Mouse (Mus musculus): Measurements from ENCODE around the gene Khdc3.
A peak's percentile ranks its signal among the peaks of the same experiment; 100 is the strongest.
"Not testable (repeated sequence)": the region's sequence is repeated elsewhere in the genome, so short reads cannot be mapped to it uniquely, and the experiment has no call there.

Gene Khdc3

DNA sequence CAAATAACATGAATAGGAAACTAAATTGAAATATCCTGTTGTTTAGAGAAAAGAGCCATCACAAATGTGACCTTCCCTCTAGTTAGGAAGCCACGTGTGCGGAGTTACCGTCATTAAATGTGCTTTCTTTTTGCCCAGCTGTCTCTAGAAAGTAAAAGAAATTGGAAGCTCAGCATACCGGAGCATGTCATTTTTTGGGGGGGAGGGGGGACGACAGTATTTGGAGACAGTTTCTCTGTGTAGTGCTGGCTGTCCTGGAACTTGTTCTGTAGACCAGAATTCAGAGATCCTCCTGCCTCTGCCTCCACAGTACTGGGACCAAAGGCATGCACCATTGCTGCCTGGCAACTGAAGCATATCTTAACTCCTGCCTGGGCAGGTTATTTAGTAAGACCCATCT lies at the start of gene Khdc3:
Khdc3 (plus strand) TSS at position 301 of the 400 bp plus-strand sequence.
- ATAC-seq (ENCODE audit: low TSS enrichment) = no peak

DNA sequence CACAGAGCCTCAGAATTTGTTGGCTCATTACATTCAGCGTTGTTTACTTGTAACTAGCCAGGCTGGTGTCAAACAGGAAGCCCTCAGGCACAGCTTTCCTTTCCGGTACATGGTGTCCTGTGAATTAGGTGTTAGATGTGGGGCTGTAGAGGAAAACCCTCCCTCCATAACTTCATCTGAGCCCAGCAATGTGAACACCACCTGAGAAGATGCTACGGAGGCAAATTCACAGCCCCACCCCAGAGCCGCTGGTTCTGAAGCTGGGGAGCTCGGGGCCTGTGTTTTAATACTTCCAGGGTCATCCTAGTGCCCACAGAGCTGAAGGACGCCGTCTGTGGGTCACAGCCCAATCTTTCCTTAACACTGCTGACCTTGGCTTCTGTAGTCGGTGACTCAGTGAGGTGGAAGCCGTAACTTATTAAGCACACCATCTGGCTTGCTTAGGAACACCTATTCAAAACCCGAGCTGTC lies 46.2 kb upstream of the Khdc3 start:
- ATAC-seq (ENCODE audit: low TSS enrichment) = no peak

DNA sequence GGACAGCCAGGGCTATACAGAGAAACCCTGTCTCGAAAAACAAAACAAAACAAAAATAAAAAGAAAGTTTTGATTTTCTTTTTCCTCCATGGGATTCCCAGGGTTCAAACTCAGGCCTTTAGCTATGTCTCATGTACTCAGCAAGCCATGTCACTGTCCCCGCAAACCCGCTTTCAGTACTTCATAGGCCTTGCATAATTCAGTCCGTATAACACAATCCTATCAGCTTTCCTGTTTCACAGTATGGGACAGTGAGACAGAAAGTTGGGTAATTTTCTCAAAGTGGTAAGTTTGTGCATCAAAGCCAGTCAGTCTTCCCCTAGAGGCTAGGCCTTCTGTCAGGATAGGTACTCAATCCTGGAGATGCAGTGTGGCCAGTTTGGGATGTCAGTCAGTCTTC lies 42.4 kb upstream of the Khdc3 start:
- ATAC-seq (ENCODE audit: low TSS enrichment) = no peak

GRCm38 (mm10) chr9:73063621-73064290 lies 37.9 kb upstream of the Khdc3 start:
- no peak for ATAC-seq (ENCODE audit: low TSS enrichment)

DNA sequence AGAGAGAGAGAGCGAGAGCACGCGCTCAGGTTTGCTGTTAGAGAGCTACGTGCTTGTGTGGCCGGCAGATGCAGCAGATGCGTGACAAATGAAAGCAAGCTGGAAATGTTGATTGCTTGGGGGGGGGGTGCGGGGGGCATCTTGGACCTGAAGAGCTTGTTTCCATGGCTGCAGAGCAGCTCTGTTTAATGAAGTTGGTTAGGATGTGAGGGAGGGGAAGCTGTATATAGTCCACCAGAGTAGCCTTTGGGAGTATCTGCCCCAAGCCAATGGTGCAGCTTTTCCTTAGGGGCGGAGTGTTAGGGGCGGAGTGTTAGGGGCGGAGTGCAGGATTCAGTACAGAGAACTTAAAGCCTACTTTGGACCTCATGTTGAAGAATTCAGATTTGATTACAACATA lies 34.5 kb upstream of the Khdc3 start:
- ATAC-seq (ENCODE audit: low TSS enrichment) = no peak

- ATAC-seq (ENCODE audit: low TSS enrichment) = peak; percentile 83
These were observed 33.4 kb upstream of the Khdc3 start for GRCm38 (mm10) chr9:73068230-73068679.

GRCm38 (mm10) chr9:73068688-73069087 lies 32.9 kb upstream of the Khdc3 start:
- no peak for ATAC-seq (ENCODE audit: low TSS enrichment)

DNA sequence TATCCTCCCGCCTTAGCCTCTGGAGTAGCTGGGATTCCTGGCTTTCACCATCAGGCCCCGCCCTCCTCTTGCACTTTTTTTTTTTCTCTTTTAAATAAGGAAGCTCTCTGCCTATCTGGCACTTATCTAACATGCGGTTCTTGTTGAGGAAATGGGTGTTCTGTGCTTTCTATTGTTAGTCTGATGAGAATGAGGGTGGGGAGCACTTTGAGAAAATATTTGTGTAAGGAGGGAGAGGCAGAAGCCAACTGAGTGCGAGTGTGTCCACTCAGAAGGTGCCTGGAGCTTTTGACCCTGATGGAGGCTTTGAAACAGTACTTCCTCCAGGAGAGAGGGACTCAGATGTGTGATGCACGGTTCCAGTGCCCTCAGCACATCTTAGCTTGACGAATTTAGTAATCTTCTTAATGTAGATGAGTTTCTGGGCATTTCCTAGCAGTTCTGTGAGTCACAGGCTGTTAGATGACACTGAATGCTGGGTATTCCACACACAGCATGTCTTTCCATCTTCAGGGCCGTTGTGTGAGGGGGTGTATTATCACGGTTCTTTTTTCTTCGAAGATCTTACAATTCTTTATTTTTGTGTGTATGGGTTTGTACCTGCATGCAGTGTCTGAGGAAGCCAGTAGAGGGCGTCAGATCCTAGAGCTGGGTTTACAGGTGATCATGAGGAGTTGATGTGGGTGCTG lies 30.5 kb upstream of the Khdc3 start:
- peak; percentile 81 for ATAC-seq (ENCODE audit: low TSS enrichment)

GRCm38 (mm10) chr9:73072426-73072825 lies 29.2 kb upstream of the Khdc3 start:
- ATAC-seq (ENCODE audit: low TSS enrichment) = no peak

DNA sequence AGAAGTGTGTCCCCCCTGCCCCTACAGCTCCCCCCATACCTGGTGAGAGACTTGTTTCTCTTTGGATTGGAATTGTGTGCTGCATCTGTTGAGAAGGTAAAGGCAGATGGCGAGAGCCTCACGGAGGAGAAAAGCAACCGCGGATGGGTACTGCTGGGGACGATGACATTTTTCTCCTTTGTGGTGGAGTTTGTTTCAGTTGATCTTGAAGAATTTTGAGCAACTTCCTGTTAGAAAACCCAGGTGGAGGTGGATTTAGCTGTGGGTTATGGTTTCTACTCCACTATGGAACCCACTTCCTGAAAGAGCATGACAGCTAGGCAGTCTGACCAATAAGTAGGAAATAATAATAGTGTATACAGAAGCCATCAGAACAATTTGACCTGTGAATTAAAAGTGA lies 28.5 kb upstream of the Khdc3 start:
- ATAC-seq (ENCODE audit: low TSS enrichment) = no peak

- ATAC-seq (ENCODE audit: low TSS enrichment) = not testable (repeated sequence)
These were observed 22.3 kb upstream of the Khdc3 start for GRCm38 (mm10) chr9:73079349-73079748.

DNA sequence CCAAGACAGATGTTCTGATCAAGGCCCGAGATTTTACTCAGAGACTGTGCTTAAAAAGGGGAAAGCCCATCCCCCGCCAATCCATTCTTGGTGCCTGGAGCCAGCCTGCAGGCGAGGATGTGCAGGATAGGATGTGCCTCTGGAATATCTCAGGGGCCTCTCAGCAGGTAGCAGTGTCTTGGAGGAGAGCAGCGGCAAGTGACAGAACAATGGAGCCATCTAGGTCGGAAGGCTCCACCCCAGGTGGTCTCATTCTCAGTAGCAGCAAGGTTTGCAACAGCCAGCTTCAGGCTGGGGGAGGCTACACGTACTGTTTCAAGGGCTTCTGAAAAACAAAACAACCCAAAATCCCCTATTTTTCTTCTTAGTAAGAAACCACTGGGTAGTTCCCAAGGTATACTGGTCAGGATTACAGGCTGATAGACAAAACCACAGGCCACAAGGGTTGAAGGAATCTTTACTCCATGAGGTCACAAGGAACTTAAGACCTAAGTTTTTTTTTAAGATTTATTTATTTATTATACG lies 21.8 kb upstream of the Khdc3 start:
- ATAC-seq (ENCODE audit: low TSS enrichment) = no peak

DNA sequence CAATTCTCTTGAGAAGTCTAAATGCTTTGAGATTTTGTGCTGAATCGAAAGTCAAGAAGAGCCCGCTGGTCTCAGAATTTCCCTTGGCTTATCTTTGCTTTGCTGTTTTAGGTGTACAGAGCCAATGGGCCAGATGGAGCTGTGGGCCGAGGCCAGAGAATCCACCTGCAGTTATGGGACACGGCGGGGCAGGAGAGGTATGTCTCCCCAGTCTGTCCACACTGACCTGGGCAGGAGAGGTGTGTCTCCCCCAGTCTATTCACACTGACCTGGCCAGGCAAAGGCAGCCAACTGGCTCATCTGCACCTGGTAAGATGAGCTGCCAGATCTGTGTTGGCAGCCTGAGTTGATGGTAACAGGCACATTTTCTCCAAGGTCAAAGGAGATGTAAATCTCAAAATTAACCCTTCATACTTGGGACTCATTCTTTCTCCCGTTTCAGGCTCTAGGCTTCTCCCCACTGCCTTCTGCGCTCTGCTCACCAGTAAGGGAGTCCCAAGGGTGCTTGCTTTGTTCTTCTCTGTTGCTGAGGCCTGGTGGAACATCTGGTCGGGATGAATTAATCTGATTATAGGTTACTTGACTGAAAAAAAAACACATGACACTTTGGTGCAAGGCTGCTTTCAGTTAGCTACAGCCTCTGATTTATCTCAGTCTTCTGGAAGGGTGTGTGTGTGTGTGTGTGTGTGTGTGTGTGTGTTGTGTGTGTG lies 19.2 kb upstream of the Khdc3 start:
- no peak for ATAC-seq (ENCODE audit: low TSS enrichment)

GRCm38 (mm10) chr9:73083956-73084355 lies 17.7 kb upstream of the Khdc3 start:
- no peak for ATAC-seq (ENCODE audit: low TSS enrichment)

- no peak for ATAC-seq (ENCODE audit: low TSS enrichment)
These were observed 15.8 kb upstream of the Khdc3 start for GRCm38 (mm10) chr9:73085845-73086244.

DNA sequence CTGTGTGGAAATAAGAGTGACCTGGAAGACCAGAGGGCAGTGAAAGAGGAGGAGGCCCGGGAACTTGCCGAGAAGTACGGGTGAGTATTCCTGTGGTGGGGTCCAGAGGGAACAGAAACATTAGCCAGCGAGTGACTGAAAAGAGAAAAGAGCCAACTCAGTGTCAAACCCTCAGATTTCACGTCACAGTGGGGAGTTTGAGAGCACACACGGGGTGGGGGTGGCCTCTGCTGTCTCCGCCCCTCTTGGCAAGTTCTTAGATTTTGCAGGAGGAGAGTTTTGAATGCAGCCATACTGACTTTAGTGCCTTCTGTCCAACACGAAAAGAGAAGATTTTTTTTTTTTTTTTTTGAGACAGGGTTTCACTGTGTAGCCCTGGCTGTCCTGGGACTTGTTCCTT lies 14.5 kb upstream of the Khdc3 start:
- no peak for ATAC-seq (ENCODE audit: low TSS enrichment)

DNA sequence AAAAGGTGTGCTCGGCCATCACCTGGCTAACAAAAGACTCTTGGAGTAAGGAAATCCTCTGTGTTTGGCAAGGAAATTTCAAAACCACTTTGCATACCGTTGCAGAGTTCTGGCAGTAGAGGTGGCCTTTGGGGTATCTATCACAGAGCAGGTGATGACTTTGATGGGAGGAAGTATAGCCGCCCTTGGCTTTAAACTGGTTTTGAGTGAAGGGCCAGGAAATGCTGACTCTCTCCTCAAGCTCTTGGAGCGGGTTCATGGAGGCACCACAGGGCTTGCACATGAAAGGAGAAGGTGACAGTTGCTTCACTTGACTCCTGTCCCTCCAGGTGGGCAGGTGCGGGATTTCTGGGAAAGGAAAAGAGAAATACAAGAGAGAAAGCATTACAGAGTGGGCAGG lies 14.1 kb upstream of the Khdc3 start:
- no peak for ATAC-seq (ENCODE audit: low TSS enrichment)

GRCm38 (mm10) chr9:73089222-73089920 lies 12.3 kb upstream of the Khdc3 start:
- ATAC-seq (ENCODE audit: low TSS enrichment) = no peak

DNA sequence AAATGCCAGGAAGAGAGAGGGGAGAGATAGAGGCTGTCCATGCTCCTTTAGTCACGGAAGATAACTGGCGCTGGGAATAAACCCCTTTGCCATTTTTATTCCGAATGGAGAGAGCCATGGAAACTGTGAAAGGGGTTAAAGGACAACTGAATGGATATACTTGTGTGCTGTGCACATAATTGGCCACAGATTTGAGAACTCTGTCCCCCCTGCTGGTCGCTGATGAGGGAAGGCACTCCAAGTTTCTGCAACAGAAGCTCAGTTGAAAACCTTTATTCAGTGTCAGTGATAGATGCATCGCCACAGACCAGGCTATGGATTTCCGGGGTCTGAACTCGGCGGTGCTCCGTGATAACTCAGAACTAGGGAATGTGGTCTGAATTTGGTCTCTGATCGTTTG lies 11.5 kb upstream of the Khdc3 start:
- no peak for ATAC-seq (ENCODE audit: low TSS enrichment)

DNA sequence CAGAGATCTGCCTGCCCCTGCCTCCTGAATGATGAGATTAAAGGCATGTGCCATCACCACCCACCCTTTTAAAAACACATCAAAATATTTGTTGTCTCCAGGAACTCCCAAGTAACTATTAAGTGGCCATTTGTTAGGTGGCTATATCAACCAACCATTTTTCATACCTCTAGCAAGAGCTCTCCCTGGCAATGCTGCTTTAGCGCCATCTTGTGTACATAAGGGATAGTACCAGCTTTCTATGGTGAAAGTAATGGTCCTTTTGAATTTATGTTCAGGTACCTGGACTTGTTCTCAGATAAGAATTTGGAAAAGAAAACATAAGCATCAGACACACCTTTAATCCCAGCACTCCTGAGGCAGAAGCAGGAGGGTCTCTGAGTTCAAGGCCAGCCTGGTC lies 9.9 kb upstream of the Khdc3 start:
- peak; percentile 69 for ATAC-seq (ENCODE audit: low TSS enrichment)

DNA sequence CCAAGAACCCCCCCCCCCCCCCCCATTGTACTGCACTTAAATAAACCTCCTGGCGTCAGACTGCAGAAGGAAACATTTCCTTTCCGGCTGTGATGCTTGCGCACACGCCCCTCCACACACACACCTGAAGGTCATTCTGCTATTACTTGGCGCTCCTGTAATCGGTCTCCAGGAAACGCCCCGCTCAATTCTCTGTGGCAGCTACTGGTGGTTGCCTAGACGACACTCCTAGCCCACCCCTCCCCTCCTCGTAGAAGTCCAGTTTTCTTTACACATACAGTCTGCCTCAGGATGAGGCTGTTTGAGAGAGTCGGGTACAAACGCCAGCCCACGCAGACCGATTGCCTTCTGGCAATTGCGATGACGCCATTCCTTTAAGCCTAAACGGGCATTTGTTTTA lies 7.1 kb upstream of the Khdc3 start:
- peak; percentile 78 for ATAC-seq (ENCODE audit: low TSS enrichment)

GRCm38 (mm10) chr9:73097898-73098297 lies 3.7 kb upstream of the Khdc3 start:
- ATAC-seq (ENCODE audit: low TSS enrichment) = no peak

All from frontal cortex, adult (tissue).